Mouse (Mus musculus) lung, adult 2 months (tissue): ENCODE measurements around the gene Gdf1.

Experiments used
- CTCF ChIP-seq: fragments of 200-500 bp; IDR thresholded peaks from 2 replicates; pipeline ENCODE4 v1.5.1; 2011; ENCODE audit warnings: mild to moderate bottlenecking, low read length, control low read depth; ENCODE audit not compliant: insufficient read depth
- POLR2A ChIP-seq: fragments of 200-500 bp; IDR thresholded peaks from 2 replicates; pipeline ENCODE4 v1.6.1; 2011; ENCODE audit warnings: low read depth, mild to moderate bottlenecking, control low read depth, low read length, borderline replicate concordance; ENCODE audit errors: extremely low read depth

DNA sequence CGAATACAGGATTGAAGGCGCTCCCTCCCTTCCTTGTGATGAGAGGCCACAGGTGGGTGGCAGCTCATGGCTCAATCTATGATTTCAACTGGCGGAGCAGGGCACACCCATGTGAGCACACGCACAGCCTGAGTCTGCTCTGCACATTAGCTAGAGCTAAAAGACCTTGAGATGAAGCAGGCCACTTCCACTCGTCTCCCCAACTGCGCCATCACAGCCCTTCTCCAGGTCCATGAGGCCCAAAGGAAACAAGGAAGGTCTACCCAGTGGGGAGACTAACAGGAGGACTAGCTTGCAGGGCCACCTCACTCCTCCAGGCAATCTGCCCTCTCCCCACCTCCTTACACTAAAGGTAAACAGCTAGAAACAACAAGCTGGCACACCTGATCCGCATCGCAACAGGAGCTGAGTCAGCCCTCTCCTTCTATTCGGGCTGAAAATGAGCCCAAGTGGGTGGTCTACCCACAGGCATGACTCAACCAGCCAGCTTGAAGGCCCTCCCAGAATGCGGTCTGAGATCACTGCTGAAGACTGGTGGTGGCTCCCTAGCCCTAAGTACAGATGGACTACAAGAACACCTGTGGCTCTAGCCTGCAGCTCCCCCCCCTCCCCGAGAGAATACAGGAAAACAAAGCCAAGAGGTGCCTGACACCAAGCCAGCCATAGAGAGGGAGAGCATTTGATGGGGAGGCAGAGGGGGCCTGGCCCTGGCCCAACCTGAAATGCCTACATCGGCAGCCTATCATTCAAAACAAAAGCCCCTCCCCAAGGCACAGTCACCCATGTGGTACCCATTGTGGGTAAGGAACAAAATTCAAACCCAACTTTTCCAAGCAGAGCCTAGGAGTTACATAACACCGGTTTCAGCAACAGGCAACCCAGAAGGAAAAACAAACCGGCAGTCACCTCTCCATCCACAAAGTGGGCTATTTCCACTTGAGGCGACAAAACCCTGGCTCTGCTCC lies 21.7 kb downstream of the Gdf1 start:
- TF ChIP-seq POLR2A (no peak), CTCF (no peak)
